Mouse (Mus musculus) CD8-positive naive resting alpha-beta T cell, adult 2 months (primary cell): ENCODE data around the gene Gdpd4.

Experiments used
- DNase-seq, 2 experiments: peaks; one replicate each; pipeline ENCODE4 v3.0.0; 2022; ENCODE audit warnings: low read depth in 2 of 2, low spot score in 2 of 2

The Gdpd4 gene

GRCm38 (mm10) chr7:98084541-98085293 lies 165.0 kb downstream of the Gdpd4 start:
- no peak for DNase-seq

GRCm38 (mm10) chr7:98085314-98085713 lies 165.6 kb downstream of the Gdpd4 start:
- DNase-seq: no peak

DNA sequence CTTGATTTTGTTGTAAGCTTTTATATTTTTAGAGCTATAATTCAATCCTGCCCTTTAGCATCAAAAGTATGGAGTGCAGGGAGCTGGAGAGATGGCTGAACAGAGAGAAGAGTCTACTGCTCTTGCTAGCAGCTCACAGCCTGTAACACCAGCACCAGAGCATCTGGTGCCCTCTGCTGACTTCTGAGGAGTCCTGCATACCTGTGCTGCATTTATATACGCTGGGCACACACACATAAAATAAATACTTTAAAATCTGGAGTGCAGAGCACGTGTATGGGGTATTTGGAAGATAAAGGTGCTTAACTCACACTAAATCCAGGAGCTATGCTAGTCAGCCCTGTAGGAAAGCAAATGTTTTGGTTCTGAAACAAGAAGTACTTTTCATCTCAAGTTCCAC lies 166.6 kb downstream of the Gdpd4 start:
- no peak for DNase-seq

DNA sequence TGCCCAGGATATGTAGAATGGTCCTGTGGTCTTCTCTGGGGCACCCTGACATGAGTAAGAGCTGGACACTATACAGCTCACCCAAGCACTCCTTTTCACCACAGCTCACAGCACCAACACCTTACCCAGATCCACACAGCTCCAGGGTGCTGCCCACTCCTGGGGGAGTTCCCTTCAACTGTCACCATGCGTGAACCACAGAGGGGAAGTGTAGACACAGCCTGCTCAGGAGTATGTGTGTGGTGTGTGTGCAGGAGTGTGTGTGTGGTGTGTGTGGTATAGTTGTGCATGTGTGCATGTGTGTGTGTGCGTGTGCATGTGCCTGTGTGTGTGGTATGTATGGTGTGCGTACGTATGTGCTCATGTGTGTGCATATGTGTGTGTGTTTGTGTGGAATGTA lies 176.1 kb downstream of the Gdpd4 start:
- no peak for DNase-seq

DNA sequence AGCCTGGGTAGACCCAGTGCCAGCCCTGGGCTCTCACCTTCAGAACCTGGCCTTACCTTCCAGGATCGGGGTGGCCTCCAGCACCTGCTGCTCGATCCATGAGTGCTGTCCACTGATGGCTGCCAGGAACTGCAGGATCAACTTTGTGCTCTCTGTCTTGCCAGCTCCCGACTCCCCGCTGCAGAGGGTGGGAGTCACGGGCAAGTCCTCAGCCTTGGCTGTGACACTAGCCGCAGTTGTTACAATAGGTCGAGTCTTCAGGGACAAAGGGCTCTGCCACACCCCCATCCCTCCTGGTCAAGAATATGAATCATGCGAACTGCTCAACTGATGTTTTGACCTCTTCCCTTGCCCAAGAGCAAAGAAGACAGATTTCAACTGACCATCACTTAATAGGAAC lies 177.8 kb downstream of the Gdpd4 start:
- DNase-seq: no peak
